Mouse (Mus musculus) thymus, adult 2 months (tissue): ENCODE measurements around the gene Lrp4. TPM values are rescaled to one million over a fixed set of nuclear protein-coding genes. Genes with fewer than 3 reads are reported as not detected.

Experiments
- DNase-seq: peaks from one replicate; pipeline ENCODE4 v3.0.0; 2021
- H3K27ac ChIP-seq: fragments of 200-500 bp; 2 replicates; pipeline ENCODE4 v1.5.1; 2012; ENCODE audit warnings: low read length, control low read depth; ENCODE audit not compliant: control insufficient read depth, insufficient read depth
- H3K27me3 ChIP-seq: fragments of 200-500 bp; 2 replicates; pipeline ENCODE4 v1.6.1; 2012; ENCODE audit warnings: mild to moderate bottlenecking, low read length, moderate library complexity, mixed read lengths; ENCODE audit not compliant: control insufficient read depth, insufficient read depth
- H3K36me3 ChIP-seq: fragments of 200-500 bp; 2 replicates; pipeline ENCODE4 v1.6.1; 2012; ENCODE audit warnings: mild to moderate bottlenecking, low read length, moderate library complexity; ENCODE audit not compliant: control insufficient read depth, insufficient read depth
- H3K4me1 ChIP-seq: fragments of 200-500 bp; replicated peaks from 2 replicates; pipeline ENCODE4 v1.6.1; 2012; ENCODE audit warnings: low read length; ENCODE audit not compliant: control insufficient read depth, insufficient read depth
- H3K4me3 ChIP-seq: fragments of 200-500 bp; 2 replicates; pipeline ENCODE4 v1.5.1; 2012; ENCODE audit warnings: mild to moderate bottlenecking, low read length, control low read depth, moderate library complexity; ENCODE audit not compliant: control insufficient read depth, insufficient read depth
- CTCF ChIP-seq: fragments of 200-500 bp; IDR thresholded peaks from 2 replicates; pipeline ENCODE4 v1.5.1; 2012; ENCODE audit warnings: mild to moderate bottlenecking, control low read depth, low read length, moderate library complexity, borderline replicate concordance; ENCODE audit not compliant: control insufficient read depth, poor library complexity, insufficient read depth; ENCODE audit errors: extremely low read depth
- POLR2A ChIP-seq: fragments of 200-500 bp; IDR thresholded peaks from 2 replicates; pipeline ENCODE4 v1.6.1; 2012; ENCODE audit warnings: mild to moderate bottlenecking, low read length, control low read depth, moderate library complexity; ENCODE audit not compliant: control insufficient read depth, poor library complexity, insufficient read depth; ENCODE audit errors: extremely low read depth
- WGBS: fragments of 180-500 bp; shearing (Covaris S2); methylation state at CpG from one replicate; pipeline ENCODE4 v1.1.7; 2018; 5-methylcytosine and 5-hydroxymethylcytosine counted together
- polyA plus RNA-seq: library from polyadenylated mRNA; depleted of rRNA; stranded (reverse); fragments of >200 nt; gene quantifications from 2 replicates; pipeline ENCODE4 v1.2.3, GENCODE M21; 2012

The Lrp4 gene
- polyA plus RNA-seq, 1 experiment, result 3.7 TPM

- no peaks in the 10 kb centered on the region for H3K27me3 ChIP-seq
- no peak for TF ChIP-seq CTCF
- no peak for TF ChIP-seq POLR2A
- no peaks in the 10 kb centered on the region; the same call in 1 of the 2 replicates for H3K4me1 ChIP-seq
- 95% methylated on average over 3 of the region's 3 CpGs for WGBS
- no peaks in the 10 kb centered on the region for H3K36me3 ChIP-seq
- DNase-seq, result no peak
- H3K27ac ChIP-seq, result no peak overlapping the region
- no peak overlapping the region for H3K4me3 ChIP-seq
Measured at GRCm38 (mm10) chr2:91465934-91466333, 8.6 kb downstream of the Lrp4 start.

- Histone ChIP-seq H3K27me3 (no peaks in the 10 kb centered on the region), H3K4me3 (no peak overlapping the region), H3K36me3 (no peaks in the 10 kb centered on the region), H3K4me1 (no peaks in the 10 kb centered on the region; the same call in 1 of the 2 replicates), H3K27ac (no peak overlapping the region)
- DNase-seq, result no peak
- 84% methylated on average over 8 of the region's 8 CpGs for WGBS
- TF ChIP-seq CTCF (no peak), POLR2A (no peak)
Measured at GRCm38 (mm10) chr2:91467613-91468012, 10.3 kb downstream of the Lrp4 start.

- TF ChIP-seq POLR2A, result no peak
- no peak for TF ChIP-seq CTCF
- DNase-seq, result no peak
- H3K36me3 ChIP-seq, result no peaks in the 10 kb centered on the region
- no peak overlapping the region for H3K4me3 ChIP-seq
- no peaks in the 10 kb centered on the region; the same call in 1 of the 2 replicates for H3K4me1 ChIP-seq
- no peaks in the 10 kb centered on the region for H3K27me3 ChIP-seq
- WGBS, result 80% methylated on average over 7 of the region's 7 CpGs
- H3K27ac ChIP-seq, result no peak overlapping the region
Measured at GRCm38 (mm10) chr2:91470055-91470647, 12.8 kb downstream of the Lrp4 start.

- Histone ChIP-seq H3K36me3 (no peaks in the 10 kb centered on the region), H3K4me3 (no peak overlapping the region), H3K27ac (no peak overlapping the region), H3K4me1 (no peaks in the 10 kb centered on the region; the same call in 1 of the 2 replicates), H3K27me3 (no peaks in the 10 kb centered on the region)
- DNase-seq, result no peak
- TF ChIP-seq CTCF, result no peak
- TF ChIP-seq POLR2A, result no peak
- WGBS, result 65% methylated on average over 12 of the region's 12 CpGs
Measured at GRCm38 (mm10) chr2:91474358-91474757, 17.0 kb downstream of the Lrp4 start.

GRCm38 (mm10) chr2:91475791-91476190 lies 18.5 kb downstream of the Lrp4 start:
- 64% methylated on average over 7 of the region's 7 CpGs for WGBS
- Histone ChIP-seq H3K4me3 (no peak overlapping the region), H3K36me3 (no peaks in the 10 kb centered on the region), H3K27ac (no peak overlapping the region), H3K4me1 (no peaks in the 10 kb centered on the region), H3K27me3 (no peaks in the 10 kb centered on the region)
- no peak for DNase-seq
- no peak for TF ChIP-seq POLR2A

- H3K36me3 ChIP-seq, result no peaks in the 10 kb centered on the region
- WGBS, result 19% methylated on average over 17 of the region's 17 CpGs
- no peaks in the 10 kb centered on the region for H3K4me1 ChIP-seq
- no peak for DNase-seq
- TF ChIP-seq POLR2A, result no peak
- no peak for TF ChIP-seq CTCF
- no peaks in the 10 kb centered on the region for H3K27me3 ChIP-seq
- H3K4me3 ChIP-seq, result no peak overlapping the region
- no peak overlapping the region for H3K27ac ChIP-seq
Measured at GRCm38 (mm10) chr2:91476251-91476661, 18.9 kb downstream of the Lrp4 start.

- no peak for DNase-seq
- TF ChIP-seq CTCF (no peak), POLR2A (no peak)
- Histone ChIP-seq H3K27me3 (no peaks in the 10 kb centered on the region), H3K27ac (no peak overlapping the region), H3K4me3 (no peak overlapping the region), H3K36me3 (no peaks in the 10 kb centered on the region), H3K4me1 (no peaks in the 10 kb centered on the region)
- WGBS, result 75% methylated on average over 7 of the region's 7 CpGs
Measured at GRCm38 (mm10) chr2:91476841-91477240, 19.5 kb downstream of the Lrp4 start.

GRCm38 (mm10) chr2:91480399-91480801 lies 23.1 kb downstream of the Lrp4 start:
- 98% methylated on average over 9 of the region's 9 CpGs for WGBS
- H3K4me1 ChIP-seq, result no peaks in the 10 kb centered on the region
- TF ChIP-seq POLR2A (no peak), CTCF (no peak)
- DNase-seq, result no peak
- no peak overlapping the region for H3K4me3 ChIP-seq
- no peaks in the 10 kb centered on the region for H3K36me3 ChIP-seq
- no peak overlapping the region for H3K27ac ChIP-seq
- no peaks in the 10 kb centered on the region for H3K27me3 ChIP-seq
